Mouse (Mus musculus) layer of hippocampus, postnatal 14 days (tissue): ENCODE measurements around the gene Vsig8. TPM values are rescaled to one million over a fixed set of nuclear protein-coding genes. Genes with fewer than 3 reads are reported as not detected.
A peak's percentile ranks its signal among the peaks of the same experiment; 100 is the strongest.

Experiments
- DNase-seq, 2 experiments: peaks; one replicate each; pipeline ENCODE4 v3.0.0; 2021 to 2022; ENCODE audit warnings: low spot score in 2 of 2, mixed read lengths in 1 of 2
- long read RNA-seq, 2 experiments: library from polyadenylated mRNA; stranded (forward); transcript quantifications; one replicate each; pipeline ENCODE4 v2.0.0; 2021
- total RNA-seq, 2 experiments: library from RNA; stranded (reverse); gene quantifications; 2 replicates each; pipeline ENCODE4 v1.2.3; 2021

The Vsig8 gene
- under 1 TPM; 0.71 to 0.74 TPM for total RNA-seq
- long read RNA-seq, experiment 1 = 0 reads
- long read RNA-seq, experiment 2 = 0 reads

GRCm38 (mm10) chr1:172555638-172556037 is at the start of gene Vsig8:
Vsig8 (plus strand) TSS chr1:172555938.
- no peak for DNase-seq

GRCm38 (mm10) chr1:172507001-172507400 is 48.7 kb upstream of the Vsig8 start:
- no peak for DNase-seq

GRCm38 (mm10) chr1:172507701-172508100 is 48.0 kb upstream of the Vsig8 start:
- DNase-seq = no peak

GRCm38 (mm10) chr1:172508172-172508571 is 47.6 kb upstream of the Vsig8 start:
- DNase-seq = no peak

GRCm38 (mm10) chr1:172509235-172509634 is 46.5 kb upstream of the Vsig8 start:
- DNase-seq = no peak

- DNase-seq = no peak
Observed at GRCm38 (mm10) chr1:172509983-172510382, 45.8 kb upstream of the Vsig8 start.

- DNase-seq = no peak
Observed at GRCm38 (mm10) chr1:172510421-172510972, 45.2 kb upstream of the Vsig8 start.

GRCm38 (mm10) chr1:172512962-172513361 is 42.8 kb upstream of the Vsig8 start:
- no peak for DNase-seq

GRCm38 (mm10) chr1:172513525-172514212 is 42.1 kb upstream of the Vsig8 start:
- peak in 1 of 2 experiments; percentile 27 for DNase-seq

GRCm38 (mm10) chr1:172514213-172514529 is 41.6 kb upstream of the Vsig8 start:
- no peak for DNase-seq

- DNase-seq = no peak
Observed at GRCm38 (mm10) chr1:172514551-172515268, 41.0 kb upstream of the Vsig8 start.

GRCm38 (mm10) chr1:172515396-172515795 is 40.3 kb upstream of the Vsig8 start:
- no peak for DNase-seq

- DNase-seq = no peak
Observed at GRCm38 (mm10) chr1:172518013-172518412, 37.7 kb upstream of the Vsig8 start.

GRCm38 (mm10) chr1:172519644-172520043 is 36.1 kb upstream of the Vsig8 start:
- DNase-seq = no peak

GRCm38 (mm10) chr1:172520576-172521440 is 34.9 kb upstream of the Vsig8 start, which contains the start of gene Cfap45:
Cfap45 (plus strand) TSS chr1:172520801.
- DNase-seq = peak; percentile 59 to 73

- no peak for DNase-seq
Observed at GRCm38 (mm10) chr1:172522524-172522923, 33.2 kb upstream of the Vsig8 start.

GRCm38 (mm10) chr1:172523699-172524101 is 32.0 kb upstream of the Vsig8 start:
- no peak for DNase-seq

GRCm38 (mm10) chr1:172525027-172525764 is 30.5 kb upstream of the Vsig8 start:
- no peak for DNase-seq

GRCm38 (mm10) chr1:172525971-172526370 is 29.8 kb upstream of the Vsig8 start:
- no peak for DNase-seq

GRCm38 (mm10) chr1:172526380-172527081 is 29.2 kb upstream of the Vsig8 start:
- no peak for DNase-seq
